8 mouse cellular contexts compared by ENCODE assay signal in the genomic region with DNA sequence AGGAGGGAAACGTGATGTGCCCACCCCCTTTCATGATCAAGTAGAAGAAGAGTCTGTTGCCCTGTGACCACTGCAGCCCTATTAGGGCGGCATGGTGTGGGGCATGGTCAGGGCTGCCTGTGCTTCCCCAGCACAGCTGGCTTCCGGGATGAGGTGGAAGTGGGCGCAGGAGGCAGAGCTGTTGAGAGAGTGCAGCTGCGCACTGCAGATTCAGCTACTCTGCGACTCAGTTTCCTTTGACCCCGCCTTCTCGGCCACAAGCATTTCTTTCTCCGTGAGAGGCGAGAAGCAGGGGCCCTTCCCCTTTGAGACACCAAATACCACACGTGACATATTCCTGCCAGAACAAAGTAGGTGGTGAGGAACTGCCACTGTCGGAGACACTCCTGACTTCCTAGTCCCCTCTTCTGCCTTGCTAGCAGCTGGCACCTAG. TPM values are rescaled to one million over a fixed set of nuclear protein-coding genes. Genes with fewer than 3 reads are reported as not detected.
A peak's percentile ranks its signal among the peaks of the same experiment; 100 is the strongest.
DNase-seq lines count a peak whose midpoint lies in the region; ATAC-seq and TF ChIP-seq lines count a peak whose summit lies in the region.

No protein-coding gene starts in this region.

- H3K9ac ChIP-seq in heart, postnatal 0 days (replicated peaks; ENCODE audit: low read depth, low read length): peak overlapping the region; percentile 42; the same call in 1 of the 2 replicates
- H3K9ac ChIP-seq in lung, postnatal 0 days (replicated peaks; ENCODE audit: low read depth): no peak overlapping the region

- TF ChIP-seq CTCF in embryonic fibroblast, embryonic 13.5 days (IDR thresholded peaks at IDR 0.05; ENCODE audit: borderline replicate concordance, insufficient read depth, low read length): no peak
- no peak for TF ChIP-seq CTCF in heart, postnatal 0 days (IDR thresholded peaks at IDR 0.05; ENCODE audit: low read depth)
- TF ChIP-seq CTCF in lung, postnatal 0 days (IDR thresholded peaks at IDR 0.05): no peak

- peak; percentile 51; the same call in 1 of the 2 replicates for ATAC-seq in heart, postnatal 0 days (ENCODE audit: insufficient read depth, low read depth)
- peak; percentile 87 for ATAC-seq in lung, postnatal 0 days
- peak; percentile 81 for ATAC-seq in neutrophil, adult 5-6 weeks (ENCODE audit: extremely low read depth, insufficient number of reproducible peaks, low FRiP score, poor library complexity, severe bottlenecking)

- H3K4me1 ChIP-seq in embryonic fibroblast, embryonic 13.5 days (ENCODE audit: control insufficient read depth, insufficient read depth, low read length): no peaks in the 10 kb centered on the region
- peaks cover 9% of the 10 kb centered on the region for H3K4me1 ChIP-seq in heart, postnatal 0 days (ENCODE audit: control insufficient read depth, insufficient read depth)
- H3K4me1 ChIP-seq in lung, postnatal 0 days (ENCODE audit: insufficient read depth, low read depth, low read length): peaks cover 8% of the 10 kb centered on the region; the same call in 1 of the 2 replicates

- peak overlapping the region; percentile 65 for H3K4me2 ChIP-seq in heart, postnatal 0 days (ENCODE audit: low read depth, low read length)
- H3K4me2 ChIP-seq in lung, postnatal 0 days (replicated peaks; ENCODE audit: low read depth, low read length): peak overlapping the region; percentile 61

- no peak for TF ChIP-seq EP300 in heart, postnatal 0 days (IDR thresholded peaks at IDR 0.05; ENCODE audit: low read depth)
- TF ChIP-seq EP300 in lung, postnatal 0 days (IDR thresholded peaks at IDR 0.05): no peak

- no peak overlapping the region for H3K4me3 ChIP-seq in embryonic fibroblast, embryonic 13.5 days (ENCODE audit: insufficient read depth, low read length)
- H3K4me3 ChIP-seq in heart, postnatal 0 days (ENCODE audit: low read depth, low read length): peak overlapping the region; percentile 38
- H3K4me3 ChIP-seq in lung, postnatal 0 days (ENCODE audit: low read depth, low read length): peak overlapping the region; percentile 20; the same call in 1 of the 2 replicates

- H3K27ac ChIP-seq in embryonic fibroblast, embryonic 13.5 days (ENCODE audit: insufficient read depth, low read length): no peak overlapping the region
- H3K27ac ChIP-seq in heart, postnatal 0 days (ENCODE audit: low read depth): peak overlapping the region; percentile 17
- H3K27ac ChIP-seq in lung, postnatal 0 days (ENCODE audit: low read length): peak overlapping the region; percentile 57

- WGBS in heart, postnatal 0 days: 3% methylated on average over 12 of the region's 12 CpGs
- under 1% methylated on average over 12 of the region's 12 CpGs for WGBS in lung, postnatal 0 days

- peak; percentile 57 for TF ChIP-seq POLR2A in embryonic fibroblast, embryonic 13.5 days (IDR thresholded peaks at IDR 0.05; ENCODE audit: low read depth, low read length)

- H3K27me3 ChIP-seq in heart, postnatal 0 days (ENCODE audit: control insufficient read depth, insufficient read depth, low read length): no peaks in the 10 kb centered on the region
- H3K27me3 ChIP-seq in lung, postnatal 0 days (replicated peaks; ENCODE audit: insufficient read depth, low read length): no peaks in the 10 kb centered on the region

- DNase-seq in cerebellum, postnatal 10 days: peak; percentile 24 to 43
- DNase-seq in cerebellum, adult 9-11 months: no peak
- peak; percentile 44 for DNase-seq in heart, postnatal 0 days (ENCODE audit: low spot score)
- peak; percentile 27 to 61 for DNase-seq in kidney, postnatal 25 days
- peak; percentile 85 for DNase-seq in lung, postnatal 0 days (ENCODE audit: low spot score)
- peak; percentile 81 to 91 for DNase-seq in thymus, postnatal 36 days

- no peaks in the 10 kb centered on the region for H3K36me3 ChIP-seq in heart, postnatal 0 days (replicated peaks; ENCODE audit: control insufficient read depth, insufficient read depth, low read length)
- no peaks in the 10 kb centered on the region for H3K36me3 ChIP-seq in lung, postnatal 0 days (ENCODE audit: insufficient read depth, low read length)

- H3K9me3 ChIP-seq in heart, postnatal 0 days (replicated peaks; ENCODE audit: control insufficient read depth, low read length): no peaks in the 10 kb centered on the region
- H3K9me3 ChIP-seq in lung, postnatal 0 days (ENCODE audit: low read length): no peaks in the 10 kb centered on the region

RNA-seq across cellular contexts. Expression of a gene that starts 22.0 kb away (rescaled TPM):
- polyA plus RNA-seq in embryonic fibroblast, embryonic 13.5 days (2011; ENCODE audit: insufficient read length, low read depth, missing spikeins): 1.1 and 1.9 TPM in 2 replicates
- total RNA-seq in heart, postnatal 0 days (2014; rRNA removed; ENCODE audit: low replicate concordance): 1.1 and 4.5 TPM in 2 replicates
- 1.2 TPM in 2 replicates for polyA plus RNA-seq in heart, postnatal 0 days (2015; fragmentation: Nextera tagmentation; extraction: Ambion mirVana)
- polyA plus RNA-seq in lung, postnatal 0 days (2015; fragmentation: Nextera tagmentation; extraction: Ambion mirVana): 0.67 and 1.0 TPM in 2 replicates
- 0.58 and 1.5 TPM in 2 replicates for total RNA-seq in neutrophil, adult 5-6 weeks (2017)

RNA-seq across cellular contexts. Expression of a gene that starts 22.3 kb away (rescaled TPM):
- polyA plus RNA-seq in embryonic fibroblast, embryonic 13.5 days (2011; ENCODE audit: insufficient read length, low read depth, missing spikeins): 1,488 and 1,495 TPM in 2 replicates
- total RNA-seq in heart, postnatal 0 days (2014; rRNA removed; ENCODE audit: low replicate concordance): 99.3 and 144 TPM in 2 replicates
- 175 and 207 TPM in 2 replicates for polyA plus RNA-seq in heart, postnatal 0 days (2015; fragmentation: Nextera tagmentation; extraction: Ambion mirVana)
- polyA plus RNA-seq in lung, postnatal 0 days (2015; fragmentation: Nextera tagmentation; extraction: Ambion mirVana): 283 and 342 TPM in 2 replicates
- total RNA-seq in neutrophil, adult 5-6 weeks (2017): 356 and 362 TPM in 2 replicates

RNA-seq across cellular contexts. Expression of a gene that starts 36.2 kb away (rescaled TPM):
- polyA plus RNA-seq in embryonic fibroblast, embryonic 13.5 days (2011; ENCODE audit: insufficient read length, low read depth, missing spikeins): 2.1 and 7.6 TPM in 2 replicates
- 11.4 and 36.1 TPM in 2 replicates for total RNA-seq in heart, postnatal 0 days (2014; rRNA removed; ENCODE audit: low replicate concordance)
- not detected in 2 replicates for polyA plus RNA-seq in heart, postnatal 0 days (2015; fragmentation: Nextera tagmentation; extraction: Ambion mirVana)
- not detected in 2 replicates for polyA plus RNA-seq in lung, postnatal 0 days (2015; fragmentation: Nextera tagmentation; extraction: Ambion mirVana)
- 2.2 TPM in 1 of 2 replicates, not detected in the other for total RNA-seq in neutrophil, adult 5-6 weeks (2017)

RNA-seq across cellular contexts. Expression of a gene that starts 51.2 kb away (rescaled TPM):
- polyA plus RNA-seq in embryonic fibroblast, embryonic 13.5 days (2011; ENCODE audit: insufficient read length, low read depth, missing spikeins): 14.7 and 15.4 TPM in 2 replicates
- total RNA-seq in heart, postnatal 0 days (2014; rRNA removed; ENCODE audit: low replicate concordance): 22.4 and 31.8 TPM in 2 replicates
- 3.4 and 4.2 TPM in 2 replicates for polyA plus RNA-seq in heart, postnatal 0 days (2015; fragmentation: Nextera tagmentation; extraction: Ambion mirVana)
- polyA plus RNA-seq in lung, postnatal 0 days (2015; fragmentation: Nextera tagmentation; extraction: Ambion mirVana): 1.2 and 1.3 TPM in 2 replicates
- total RNA-seq in neutrophil, adult 5-6 weeks (2017): 4.2 and 4.3 TPM in 2 replicates
